Mouse (Mus musculus): ENCODE measurements around the gene Dio2. TPM values are rescaled to one million over a fixed set of nuclear protein-coding genes. Genes with fewer than 3 reads are reported as not detected.

Gene Dio2
- polyA plus RNA-seq, 1 experiment from 2014 or later, result 0.63 TPM

GRCm38 (mm10) chr12:90729648-90730047 is 8.6 kb downstream of the Dio2 start:
- WGBS, result 52% methylated on average over 10 of the region's 10 CpGs
- ATAC-seq (ENCODE audit: low FRiP score) (0 out of 2 replicates have a peak, but pooled peaks have one; percentile 17), DNase-seq (ENCODE audit: low spot score) (peak; percentile 67)
- no peak overlapping the region for H3K27ac ChIP-seq (ENCODE audit: low read depth, low read length)
- H3K9ac ChIP-seq (ENCODE audit: low read depth, low read length), result no peak overlapping the region
- no peak overlapping the region for H3K4me2 ChIP-seq (replicated peaks; ENCODE audit: low read depth, low read length)
- no peaks in the 10 kb centered on the region for H3K9me3 ChIP-seq (ENCODE audit: control insufficient read depth, low read length)
- no peaks in the 10 kb centered on the region for H3K27me3 ChIP-seq (ENCODE audit: control insufficient read depth, insufficient read depth, low read length)
- no peaks in the 10 kb centered on the region for H3K4me1 ChIP-seq (replicated peaks; ENCODE audit: control insufficient read depth, insufficient read depth, low read length)
- no peaks in the 10 kb centered on the region for H3K36me3 ChIP-seq (ENCODE audit: control insufficient read depth, insufficient read depth, low read length)
- H3K4me3 ChIP-seq (ENCODE audit: low read depth, low read length), result no peak overlapping the region

- no peak overlapping the region for H3K27ac ChIP-seq (ENCODE audit: low read depth, low read length)
Measured at GRCm38 (mm10) chr12:90725107-90725506, 13.1 kb downstream of the Dio2 start.

GRCm38 (mm10) chr12:90724644-90725043 is 13.6 kb downstream of the Dio2 start:
- H3K27ac ChIP-seq (ENCODE audit: low read depth, low read length), result no peak overlapping the region
- H3K27me3 ChIP-seq (ENCODE audit: control insufficient read depth, insufficient read depth, low read length), result no peaks in the 10 kb centered on the region
- H3K4me2 ChIP-seq (replicated peaks; ENCODE audit: low read depth, low read length), result no peak overlapping the region
- no peaks in the 10 kb centered on the region for H3K36me3 ChIP-seq (ENCODE audit: control insufficient read depth, insufficient read depth, low read length)
- H3K9me3 ChIP-seq (ENCODE audit: control insufficient read depth, low read length), result no peaks in the 10 kb centered on the region
- no peaks in the 10 kb centered on the region for H3K4me1 ChIP-seq (replicated peaks; ENCODE audit: control insufficient read depth, insufficient read depth, low read length)
- ATAC-seq (ENCODE audit: low FRiP score) (no peak), DNase-seq (ENCODE audit: low spot score) (no peak)
- WGBS, result 90% methylated on average over 11 of the region's 11 CpGs
- no peak overlapping the region for H3K9ac ChIP-seq (ENCODE audit: low read depth, low read length)
- H3K4me3 ChIP-seq (ENCODE audit: low read depth, low read length), result no peak overlapping the region

More at GRCm38 (mm10) chr12:90725107-90725506, 13.1 kb downstream of the Dio2 start:
- no peak for DNase-seq (ENCODE audit: low spot score)
- no peak overlapping the region for H3K4me2 ChIP-seq (replicated peaks; ENCODE audit: low read depth, low read length)
- H3K9me3 ChIP-seq (ENCODE audit: control insufficient read depth, low read length), result no peaks in the 10 kb centered on the region
- WGBS, result 86% methylated on average over 8 of the region's 8 CpGs
- H3K4me1 ChIP-seq (replicated peaks; ENCODE audit: control insufficient read depth, insufficient read depth, low read length), result no peaks in the 10 kb centered on the region
- H3K9ac ChIP-seq (ENCODE audit: low read depth, low read length), result no peak overlapping the region
- no peaks in the 10 kb centered on the region for H3K27me3 ChIP-seq (ENCODE audit: control insufficient read depth, insufficient read depth, low read length)
- no peak overlapping the region for H3K4me3 ChIP-seq (ENCODE audit: low read depth, low read length)
- ATAC-seq (ENCODE audit: low FRiP score), result no peak
- H3K36me3 ChIP-seq (ENCODE audit: control insufficient read depth, insufficient read depth, low read length), result no peaks in the 10 kb centered on the region

GRCm38 (mm10) chr12:90694135-90694534 is 44.1 kb downstream of the Dio2 start:
- 91% methylated on average over 2 of the region's 2 CpGs for WGBS
- no peak for DNase-seq (ENCODE audit: low spot score)
- Histone ChIP-seq H3K27ac (ENCODE audit: low read depth, low read length) (no peak overlapping the region), H3K4me2 (replicated peaks; ENCODE audit: low read depth, low read length) (no peak overlapping the region), H3K9ac (ENCODE audit: low read depth, low read length) (no peak overlapping the region), H3K27me3 (ENCODE audit: control insufficient read depth, insufficient read depth, low read length) (no peaks in the 10 kb centered on the region), H3K4me1 (replicated peaks; ENCODE audit: control insufficient read depth, insufficient read depth, low read length) (no peaks in the 10 kb centered on the region), H3K4me3 (ENCODE audit: low read depth, low read length) (no peak overlapping the region), H3K9me3 (ENCODE audit: control insufficient read depth, low read length) (no peaks in the 10 kb centered on the region), H3K36me3 (ENCODE audit: control insufficient read depth, insufficient read depth, low read length) (no peaks in the 10 kb centered on the region)
- no peak for ATAC-seq (ENCODE audit: low FRiP score)

All from hindbrain, embryonic 11.5 days (tissue).